Mouse (Mus musculus) C2C12 (cell line): ENCODE measurements at regions not wholly inside any gene's neighbourhood (a gene's known extent, or its start where the extent isn't known, plus 50 kb on each side); places are given as distances from the start of the nearest gene placed in this dataset.

Experiments
- CTCF ChIP-seq: IDR thresholded peaks from one replicate; pipeline ENCODE4 v1.5.1; 2011; ENCODE audit not compliant: control insufficient read depth, insufficient read depth, insufficient read length
- MAX ChIP-seq: IDR thresholded peaks from one replicate; pipeline ENCODE4 v1.6.1; 2011; ENCODE audit warnings: mild to moderate bottlenecking, control low read depth
- MYOG ChIP-seq: IDR thresholded peaks from one replicate; pipeline ENCODE4 v1.6.1; 2011; ENCODE audit not compliant: control insufficient read depth, insufficient read length; ENCODE audit errors: extremely low read depth

- no peak for TF ChIP-seq CTCF
- no peak for TF ChIP-seq MYOG
- no peak for TF ChIP-seq MAX
These were observed 456.4 kb upstream of the Robo1 start for GRCm38 (mm10) chr16:71851590-71852190.
